Mouse (Mus musculus) liver, embryonic 14.5 days (tissue): Measurements from ENCODE around the gene Rbpms2.

Experiments used
- CTCF ChIP-seq: IDR thresholded peaks from 2 replicates; pipeline ENCODE4 v1.5.1; 2016; ENCODE audit warnings: antibody characterized with exemption, low read depth, control low read depth
- EP300 ChIP-seq: IDR thresholded peaks from 2 replicates; pipeline ENCODE4 v1.6.1; 2016; ENCODE audit warnings: antibody characterized with exemption, low read depth

- TF ChIP-seq EP300 (no peak), CTCF (no peak)
These were observed 12.1 kb downstream of the Rbpms2 start for GRCm38 (mm10) chr9:65641446-65642052.
